Mouse (Mus musculus): Measurements from ENCODE around the gene Tktl1. TPM values are rescaled to one million over a fixed set of nuclear protein-coding genes. Genes with fewer than 3 reads are reported as not detected.

Gene Tktl1
- polyA plus RNA-seq (2015; fragmentation: Illumina TruSeq; extraction: RNeasy Lipid Tissue Mini Kit (QIAGEN cat#74804); ENCODE audit: low read depth, low replicate concordance) = 0.24 TPM

GRCm38 (mm10) chrX:74176959-74177358 is at the start of gene Tktl1:
Gene Tktl1, plus strand, starts transcription at chrX:74177259.

GRCm38 (mm10) chrX:74135263-74135662 is 41.8 kb upstream of the Tktl1 start, which contains the start of gene Mecp2:
Gene Mecp2, minus strand, starts transcription at chrX:74135363.

GRCm38 (mm10) chrX:74167738-74168137 is 9.3 kb upstream of the Tktl1 start, which contains the start of gene Tex28:
Gene Tex28, minus strand, starts transcription at chrX:74167838.

GRCm38 (mm10) chrX:74249615-74250014 is 72.6 kb downstream of the Tktl1 start, which contains the start of gene Flna:
Gene Flna, minus strand, starts transcription at chrX:74249820.

GRCm38 (mm10) chrX:74254153-74254887 is 77.3 kb downstream of the Tktl1 start, which contains the start of gene Emd:
Gene Emd, plus strand, starts transcription at chrX:74254687.

Other genes starting within 250 kb of the Tktl1 start
- gene Renbp, start 246.4 kb upstream of the Tktl1 start, polyA plus RNA-seq (2015; fragmentation: Illumina TruSeq; extraction: RNeasy Lipid Tissue Mini Kit (QIAGEN cat#74804); ENCODE audit: low read depth, low replicate concordance) = 7.2 TPM
- gene Hcfc1, start 210.9 kb upstream of the Tktl1 start, polyA plus RNA-seq (2015; fragmentation: Illumina TruSeq; extraction: RNeasy Lipid Tissue Mini Kit (QIAGEN cat#74804); ENCODE audit: low read depth, low replicate concordance) = 43.1 TPM
- 52.5 TPM for gene Irak1, start 153.3 kb upstream of the Tktl1 start, polyA plus RNA-seq (2015; fragmentation: Illumina TruSeq; extraction: RNeasy Lipid Tissue Mini Kit (QIAGEN cat#74804); ENCODE audit: low read depth, low replicate concordance)
- 1.2 TPM for gene Opn1mw, start 49.8 kb upstream of the Tktl1 start, polyA plus RNA-seq (2015; fragmentation: Illumina TruSeq; extraction: RNeasy Lipid Tissue Mini Kit (QIAGEN cat#74804); ENCODE audit: low read depth, low replicate concordance)
- 40.9 TPM for gene Mecp2, start 41.9 kb upstream of the Tktl1 start, polyA plus RNA-seq (2015; fragmentation: Illumina TruSeq; extraction: RNeasy Lipid Tissue Mini Kit (QIAGEN cat#74804); ENCODE audit: low read depth, low replicate concordance)
- not detected for gene Tex28, start 9.4 kb upstream of the Tktl1 start, polyA plus RNA-seq (2015; fragmentation: Illumina TruSeq; extraction: RNeasy Lipid Tissue Mini Kit (QIAGEN cat#74804); ENCODE audit: low read depth, low replicate concordance)
- gene Flna, start 72.6 kb downstream of the Tktl1 start, polyA plus RNA-seq (2015; fragmentation: Illumina TruSeq; extraction: RNeasy Lipid Tissue Mini Kit (QIAGEN cat#74804); ENCODE audit: low read depth, low replicate concordance) = 64.8 TPM
- 53.9 TPM for gene Emd, start 77.4 kb downstream of the Tktl1 start, polyA plus RNA-seq (2015; fragmentation: Illumina TruSeq; extraction: RNeasy Lipid Tissue Mini Kit (QIAGEN cat#74804); ENCODE audit: low read depth, low replicate concordance)
- 1,047 TPM for gene Rpl10, start 93.6 kb downstream of the Tktl1 start, polyA plus RNA-seq (2015; fragmentation: Illumina TruSeq; extraction: RNeasy Lipid Tissue Mini Kit (QIAGEN cat#74804); ENCODE audit: low read depth, low replicate concordance)
- gene Taz, start 104.7 kb downstream of the Tktl1 start, polyA plus RNA-seq (2015; fragmentation: Illumina TruSeq; extraction: RNeasy Lipid Tissue Mini Kit (QIAGEN cat#74804); ENCODE audit: low read depth, low replicate concordance) = 66.8 TPM
- gene Dnase1l1, start 105.1 kb downstream of the Tktl1 start, polyA plus RNA-seq (2015; fragmentation: Illumina TruSeq; extraction: RNeasy Lipid Tissue Mini Kit (QIAGEN cat#74804); ENCODE audit: low read depth, low replicate concordance) = 3.4 TPM
- gene Atp6ap1, start 119.8 kb downstream of the Tktl1 start, polyA plus RNA-seq (2015; fragmentation: Illumina TruSeq; extraction: RNeasy Lipid Tissue Mini Kit (QIAGEN cat#74804); ENCODE audit: low read depth, low replicate concordance) = 458 TPM
- 590 TPM for gene Gdi1, start 127.7 kb downstream of the Tktl1 start, polyA plus RNA-seq (2015; fragmentation: Illumina TruSeq; extraction: RNeasy Lipid Tissue Mini Kit (QIAGEN cat#74804); ENCODE audit: low read depth, low replicate concordance)
- 37.3 TPM for gene Fam50a, start 135.8 kb downstream of the Tktl1 start, polyA plus RNA-seq (2015; fragmentation: Illumina TruSeq; extraction: RNeasy Lipid Tissue Mini Kit (QIAGEN cat#74804); ENCODE audit: low read depth, low replicate concordance)
- gene Plxna3, start 151.8 kb downstream of the Tktl1 start, polyA plus RNA-seq (2015; fragmentation: Illumina TruSeq; extraction: RNeasy Lipid Tissue Mini Kit (QIAGEN cat#74804); ENCODE audit: low read depth, low replicate concordance) = 19.6 TPM
- gene Lage3, start 176.4 kb downstream of the Tktl1 start, polyA plus RNA-seq (2015; fragmentation: Illumina TruSeq; extraction: RNeasy Lipid Tissue Mini Kit (QIAGEN cat#74804); ENCODE audit: low read depth, low replicate concordance) = 45.8 TPM
- gene Ubl4a, start 196.0 kb downstream of the Tktl1 start, polyA plus RNA-seq (2015; fragmentation: Illumina TruSeq; extraction: RNeasy Lipid Tissue Mini Kit (QIAGEN cat#74804); ENCODE audit: low read depth, low replicate concordance) = 90.0 TPM
- gene Slc10a3, start 196.1 kb downstream of the Tktl1 start, polyA plus RNA-seq (2015; fragmentation: Illumina TruSeq; extraction: RNeasy Lipid Tissue Mini Kit (QIAGEN cat#74804); ENCODE audit: low read depth, low replicate concordance) = 3.8 TPM
- 23.7 TPM for gene Fam3a, start 216.0 kb downstream of the Tktl1 start, polyA plus RNA-seq (2015; fragmentation: Illumina TruSeq; extraction: RNeasy Lipid Tissue Mini Kit (QIAGEN cat#74804); ENCODE audit: low read depth, low replicate concordance)
- 24.7 TPM for gene Ikbkg, start 216.0 kb downstream of the Tktl1 start, polyA plus RNA-seq (2015; fragmentation: Illumina TruSeq; extraction: RNeasy Lipid Tissue Mini Kit (QIAGEN cat#74804); ENCODE audit: low read depth, low replicate concordance)